Mouse (Mus musculus) adrenal gland, postnatal 25 days (tissue): ENCODE data around the gene Cpn1. TPM values are rescaled to one million over a fixed set of nuclear protein-coding genes. Genes with fewer than 3 reads are reported as not detected.

Experiments used
- DNase-seq: peaks from one replicate; pipeline ENCODE4 v3.0.0; 2021; ENCODE audit warnings: mixed read lengths
- total RNA-seq: library from RNA; stranded (reverse); gene quantifications from 2 replicates; pipeline ENCODE4 v1.2.3, GENCODE M21; 2021

Cpn1 gene
- total RNA-seq, 1 experiment from 2014 or later = not detected

DNA sequence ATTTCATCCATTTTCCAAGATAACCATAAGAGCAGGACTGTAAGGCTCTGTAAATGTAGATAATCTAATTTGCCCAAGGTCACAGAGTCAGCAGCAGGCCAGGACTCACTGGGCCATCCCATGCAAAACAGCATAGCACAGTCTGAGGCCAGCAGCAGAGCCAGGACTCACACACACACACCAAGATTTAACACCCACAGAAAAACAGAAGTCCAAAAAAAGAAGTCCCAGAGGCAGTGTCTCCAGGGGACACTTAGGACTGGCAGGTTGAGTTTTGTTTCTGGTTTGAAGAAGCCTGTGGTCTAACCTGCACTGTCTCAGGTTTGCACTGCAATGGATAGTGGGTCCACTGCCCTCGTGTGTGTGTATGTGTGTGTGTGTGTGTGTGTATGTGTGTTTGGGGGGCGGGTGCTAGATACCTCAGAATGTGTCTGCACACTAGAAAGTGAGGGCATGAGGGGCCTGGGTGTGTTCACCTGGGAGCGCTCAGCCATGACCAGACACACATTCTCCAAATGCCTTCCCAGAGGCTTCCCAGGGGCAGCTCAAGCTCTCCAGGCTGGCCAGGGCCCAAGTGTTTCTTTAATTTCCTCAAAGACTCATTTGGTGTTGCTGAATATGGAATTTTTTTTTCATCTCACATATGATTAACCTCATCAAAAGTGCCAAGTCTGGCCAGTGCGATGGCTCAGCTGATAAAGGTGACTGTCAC lies 73.4 kb downstream of the Cpn1 start:
- DNase-seq = no peak

DNA sequence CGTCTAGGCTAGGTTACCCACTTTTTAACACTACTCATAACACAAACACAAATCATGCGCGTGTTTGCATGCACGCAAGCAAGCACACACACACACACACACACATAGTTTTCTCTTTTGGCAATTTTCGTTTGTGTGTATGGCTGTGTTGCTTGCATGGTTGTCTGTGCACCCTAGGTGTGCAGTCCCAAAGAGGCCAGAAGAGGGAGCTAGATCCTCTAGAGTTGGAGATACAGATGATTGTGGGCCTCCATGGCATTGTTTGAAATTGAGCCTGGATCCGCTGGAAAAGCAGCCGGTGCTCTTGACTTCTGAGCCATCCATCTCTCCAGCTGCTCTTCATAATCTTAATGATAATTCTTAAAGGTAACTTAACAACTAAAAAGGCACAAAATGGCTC lies 79.9 kb downstream of the Cpn1 start:
- no peak for DNase-seq

Other genes starting within 250 kb of the Cpn1 start
- 10.6 and 15.3 TPM in 2 replicates for gene Cutc, start 233.6 kb downstream of the Cpn1 start, total RNA-seq
- 48.5 and 49.6 TPM in 2 replicates for gene Cox15, start 233.6 kb downstream of the Cpn1 start, total RNA-seq
- 0.06 and 1.9 TPM in 2 replicates for gene Abcc2, start 204.4 kb downstream of the Cpn1 start, total RNA-seq
- gene Dnmbp, start 46.4 kb downstream of the Cpn1 start, total RNA-seq = 15.9 and 17.1 TPM in 2 replicates
- 1.4 and 3.9 TPM in 2 replicates for gene Cyp2c23, start 42.7 kb upstream of the Cpn1 start, total RNA-seq
- 18.3 and 19.7 TPM in 2 replicates for gene Erlin1, start 83.2 kb upstream of the Cpn1 start, total RNA-seq
- 74.6 and 84.0 TPM in 2 replicates for gene Chuk, start 120.9 kb upstream of the Cpn1 start, total RNA-seq
- 25.7 and 37.0 TPM in 2 replicates for gene Cwf19l1, start 149.3 kb upstream of the Cpn1 start, total RNA-seq
- 24.7 and 36.9 TPM in 2 replicates for gene Bloc1s2, start 159.9 kb upstream of the Cpn1 start, total RNA-seq
- not detected in 2 replicates for gene Pkd2l1, start 205.9 kb upstream of the Cpn1 start, total RNA-seq
- gene Scd3, start 216.7 kb upstream of the Cpn1 start, total RNA-seq = not detected in 2 replicates